Mouse (Mus musculus): Measurements from ENCODE around the gene Hdlbp. TPM values are rescaled to one million over a fixed set of nuclear protein-coding genes. Genes with fewer than 3 reads are reported as not detected.
A peak's percentile ranks its signal among the peaks of the same experiment; 100 is the strongest.

The Hdlbp gene
- polyA plus RNA-seq, 1 experiment from 2014 or later, result 72.5 TPM

DNA sequence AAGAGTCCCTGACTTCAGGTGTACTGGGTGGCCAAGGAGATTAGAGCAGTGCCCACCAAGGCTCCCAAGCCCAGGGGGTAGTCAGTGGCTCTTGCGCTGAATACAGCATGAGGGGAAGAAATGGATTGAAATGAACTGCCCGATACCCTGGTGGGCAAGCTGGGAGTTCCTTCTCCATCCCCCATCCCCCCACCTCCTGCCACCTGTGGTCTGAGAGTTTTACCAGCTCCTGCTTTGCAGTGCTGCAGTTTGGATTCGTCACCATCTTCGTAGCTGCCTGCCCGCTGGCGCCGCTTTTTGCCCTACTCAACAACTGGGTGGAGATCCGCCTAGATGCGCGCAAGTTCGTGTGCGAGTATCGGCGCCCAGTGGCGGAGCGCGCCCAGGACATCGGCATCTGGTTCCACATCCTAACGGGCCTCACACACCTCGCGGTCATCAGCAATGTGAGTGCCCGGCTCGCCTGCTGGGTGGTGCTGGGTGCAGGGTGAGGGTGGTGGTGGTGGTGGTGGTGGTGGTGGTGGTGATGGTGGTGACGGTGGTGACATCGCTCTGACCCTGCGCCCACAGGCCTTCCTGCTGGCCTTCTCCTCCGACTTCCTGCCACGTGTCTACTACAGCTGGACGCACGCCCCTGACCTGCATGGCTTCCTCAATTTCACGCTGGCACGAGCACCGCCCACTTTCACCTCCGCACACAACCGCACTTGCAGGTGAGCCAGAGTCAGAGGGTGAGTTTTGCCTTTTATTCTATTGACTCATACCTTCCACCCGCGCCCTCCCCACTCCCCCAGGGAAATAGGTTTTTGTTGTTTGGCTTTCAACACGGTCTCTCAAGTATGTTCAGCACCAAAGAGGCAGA is 77.2 kb downstream of the Hdlbp start:
- WGBS, result 19% methylated on average over 38 of the region's 38 CpGs
- H3K9ac ChIP-seq (ENCODE audit: low read depth, low read length), result 0 out of 2 replicates have a peak overlapping the region, but pooled peaks have one; percentile 14
- H3K27ac ChIP-seq (ENCODE audit: low read depth, low read length), result no peak overlapping the region
- peak; percentile 24; the same call in 1 of the 2 replicates for ATAC-seq
- no peaks in the 10 kb centered on the region for H3K4me1 ChIP-seq (ENCODE audit: control insufficient read depth, insufficient read depth, low read depth, low read length)
- peak overlapping the region; percentile 23 for H3K4me3 ChIP-seq (ENCODE audit: low read length)
- H3K4me2 ChIP-seq (ENCODE audit: low read length), result peak overlapping the region; percentile 53
- peaks cover under 1% of the 10 kb centered on the region for H3K36me3 ChIP-seq (ENCODE audit: control insufficient read depth, insufficient read depth, low read length)
- no peaks in the 10 kb centered on the region for H3K9me3 ChIP-seq (ENCODE audit: control insufficient read depth, low read length)
- H3K27me3 ChIP-seq (replicated peaks; ENCODE audit: control insufficient read depth, insufficient read depth, low read length), result no peaks in the 10 kb centered on the region

DNA sequence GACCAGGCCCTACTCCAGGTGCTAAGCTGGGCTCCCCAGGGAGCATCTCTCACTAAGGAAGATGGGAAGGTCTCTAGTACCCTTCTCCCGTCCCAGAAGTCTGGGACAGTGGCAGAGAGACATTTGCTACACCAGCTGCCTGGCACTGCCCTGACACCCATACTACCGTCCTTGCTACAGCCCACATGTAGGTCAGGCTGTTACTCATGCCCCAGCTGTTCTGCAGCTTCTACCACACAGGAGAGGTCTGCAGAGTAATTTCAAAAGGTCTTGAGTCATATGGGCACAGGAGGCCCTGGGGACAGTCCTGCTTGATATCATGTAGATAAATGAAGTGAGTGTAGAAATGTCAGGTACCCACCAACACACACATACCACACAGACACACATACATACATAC is 89.7 kb downstream of the Hdlbp start:
- Histone ChIP-seq H3K4me1 (ENCODE audit: control insufficient read depth, insufficient read depth, low read depth, low read length) (no peaks in the 10 kb centered on the region), H3K4me3 (ENCODE audit: low read length) (no peak overlapping the region), H3K27ac (ENCODE audit: low read depth, low read length) (no peak overlapping the region), H3K4me2 (ENCODE audit: low read length) (no peak overlapping the region), H3K9me3 (ENCODE audit: control insufficient read depth, low read length) (no peaks in the 10 kb centered on the region), H3K27me3 (replicated peaks; ENCODE audit: control insufficient read depth, insufficient read depth, low read length) (no peaks in the 10 kb centered on the region), H3K36me3 (ENCODE audit: control insufficient read depth, insufficient read depth, low read length) (no peaks in the 10 kb centered on the region), H3K9ac (ENCODE audit: low read depth, low read length) (no peak overlapping the region)
- ATAC-seq, result no peak
- 58% methylated on average over 2 of the region's 2 CpGs for WGBS

DNA sequence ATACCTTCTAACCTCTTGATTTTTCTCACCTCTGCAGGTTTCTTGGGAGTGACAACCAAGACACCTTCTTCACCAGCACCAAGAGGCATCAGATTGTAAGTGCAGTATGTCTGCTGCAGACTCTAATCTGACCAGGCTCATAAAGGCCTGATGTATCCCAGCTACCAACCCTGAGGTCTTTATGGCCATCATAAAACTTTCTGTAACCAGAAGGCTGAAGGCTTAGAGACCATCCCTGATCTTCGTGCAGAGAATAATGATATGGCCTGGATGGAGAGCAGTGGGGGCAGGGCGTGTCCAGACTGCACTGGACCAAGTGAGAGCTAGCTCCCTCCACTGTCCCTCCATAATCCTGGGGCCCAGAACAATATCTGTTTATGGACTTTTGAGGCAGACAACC is 91.4 kb downstream of the Hdlbp start:
- Histone ChIP-seq H3K4me1 (ENCODE audit: control insufficient read depth, insufficient read depth, low read depth, low read length) (no peaks in the 10 kb centered on the region), H3K9ac (ENCODE audit: low read depth, low read length) (no peak overlapping the region), H3K36me3 (ENCODE audit: control insufficient read depth, insufficient read depth, low read length) (no peaks in the 10 kb centered on the region), H3K9me3 (ENCODE audit: control insufficient read depth, low read length) (no peaks in the 10 kb centered on the region), H3K27ac (ENCODE audit: low read depth, low read length) (no peak overlapping the region), H3K4me3 (ENCODE audit: low read length) (no peak overlapping the region), H3K27me3 (replicated peaks; ENCODE audit: control insufficient read depth, insufficient read depth, low read length) (no peaks in the 10 kb centered on the region), H3K4me2 (ENCODE audit: low read length) (no peak overlapping the region)
- ATAC-seq, result no peak
- 88% methylated on average over 2 of the region's 2 CpGs for WGBS

DNA sequence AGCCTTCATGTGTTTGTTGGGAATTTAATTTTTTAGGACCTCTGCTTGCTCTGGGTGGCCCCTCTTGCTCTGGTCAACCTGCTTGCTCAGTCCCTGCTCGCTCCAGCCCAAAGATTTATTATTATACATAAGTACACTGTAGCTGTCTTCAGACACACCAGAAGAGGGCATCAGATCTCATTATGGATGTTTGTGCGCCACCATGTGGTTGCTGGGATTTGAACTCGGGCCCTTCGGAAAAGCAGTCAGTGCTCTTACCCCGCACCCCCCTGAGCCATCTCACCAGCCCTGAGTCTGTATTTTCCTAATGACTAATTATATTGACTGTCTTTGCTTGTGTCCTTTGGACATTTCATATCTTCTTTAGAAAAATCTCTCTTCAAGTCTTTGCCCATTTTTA is 99.5 kb downstream of the Hdlbp start:
- WGBS, result 73% methylated on average over 5 of the region's 5 CpGs
- no peak overlapping the region for H3K27ac ChIP-seq (ENCODE audit: low read depth, low read length)
- H3K4me1 ChIP-seq (ENCODE audit: control insufficient read depth, insufficient read depth, low read depth, low read length), result no peaks in the 10 kb centered on the region
- H3K9ac ChIP-seq (ENCODE audit: low read depth, low read length), result no peak overlapping the region
- no peak overlapping the region for H3K4me2 ChIP-seq (ENCODE audit: low read length)
- H3K27me3 ChIP-seq (replicated peaks; ENCODE audit: control insufficient read depth, insufficient read depth, low read length), result no peaks in the 10 kb centered on the region
- no peaks in the 10 kb centered on the region for H3K36me3 ChIP-seq (ENCODE audit: control insufficient read depth, insufficient read depth, low read length)
- H3K9me3 ChIP-seq (ENCODE audit: control insufficient read depth, low read length), result no peaks in the 10 kb centered on the region
- ATAC-seq, result no peak
- H3K4me3 ChIP-seq (ENCODE audit: low read length), result no peak overlapping the region

DNA sequence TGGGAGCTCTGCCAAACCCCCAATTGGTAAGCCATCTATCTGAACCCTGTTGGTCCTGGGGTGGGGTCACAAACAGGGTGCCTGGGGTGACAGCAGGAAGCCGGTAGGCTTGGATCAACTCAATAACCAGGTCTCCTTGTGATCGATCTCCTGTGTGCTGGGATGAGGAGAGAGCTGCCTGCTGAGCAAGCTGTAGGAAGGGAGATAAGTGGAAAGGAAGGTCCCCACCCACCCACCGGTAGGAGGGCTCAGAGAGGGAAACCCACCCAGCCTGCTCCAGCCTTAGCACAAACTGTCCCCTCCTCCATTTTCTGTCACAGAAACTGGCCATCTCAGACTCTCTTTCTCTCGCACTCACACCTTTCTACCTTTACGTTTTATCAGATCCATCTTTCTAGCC is 101.3 kb downstream of the Hdlbp start:
- no peak overlapping the region for H3K4me2 ChIP-seq (ENCODE audit: low read length)
- no peak overlapping the region for H3K9ac ChIP-seq (ENCODE audit: low read depth, low read length)
- no peak for ATAC-seq
- no peaks in the 10 kb centered on the region for H3K4me1 ChIP-seq (ENCODE audit: control insufficient read depth, insufficient read depth, low read depth, low read length)
- H3K36me3 ChIP-seq (ENCODE audit: control insufficient read depth, insufficient read depth, low read length), result no peaks in the 10 kb centered on the region
- no peaks in the 10 kb centered on the region for H3K27me3 ChIP-seq (replicated peaks; ENCODE audit: control insufficient read depth, insufficient read depth, low read length)
- no peak overlapping the region for H3K27ac ChIP-seq (ENCODE audit: low read depth, low read length)
- 81% methylated on average over 5 of the region's 5 CpGs for WGBS
- H3K9me3 ChIP-seq (ENCODE audit: control insufficient read depth, low read length), result no peaks in the 10 kb centered on the region
- no peak overlapping the region for H3K4me3 ChIP-seq (ENCODE audit: low read length)

DNA sequence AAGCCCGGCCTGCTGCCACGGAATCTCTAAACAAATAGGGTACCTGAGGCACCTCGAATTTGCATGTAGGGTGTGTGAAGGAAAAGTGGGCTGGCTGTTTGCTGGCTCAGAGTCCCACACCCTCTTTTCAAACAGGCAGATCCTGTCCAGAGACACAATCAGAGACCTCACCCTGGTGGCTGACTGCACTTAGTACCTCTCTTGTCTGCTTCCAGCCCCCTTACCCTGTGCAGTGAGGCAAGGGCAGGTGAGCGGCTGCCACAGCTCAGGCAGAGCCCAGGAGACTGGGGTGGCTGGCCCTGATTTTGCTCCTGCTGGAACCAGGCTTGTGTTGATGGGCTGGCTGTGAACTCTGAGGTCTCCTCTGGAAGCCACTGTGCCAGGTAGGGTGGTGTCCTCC is 105.0 kb downstream of the Hdlbp start, which contains the start of gene Ano7:
Ano7 (plus strand) TSS at position 266 of the 400 bp plus-strand sequence.
- no peak within 1 kb of the TSS for H3K4me2 ChIP-seq (ENCODE audit: low read length)
- 81% methylated on average over 4 of the region's 4 CpGs for WGBS
- no peak for ATAC-seq
- H3K27me3 ChIP-seq (replicated peaks; ENCODE audit: control insufficient read depth, insufficient read depth, low read length), result no peaks in the 10 kb centered on the region
- H3K4me1 ChIP-seq (ENCODE audit: control insufficient read depth, insufficient read depth, low read depth, low read length), result no peaks in the 10 kb centered on the region
- no peak within 1 kb of the TSS for H3K9ac ChIP-seq (ENCODE audit: low read depth, low read length)
- no peaks in the 10 kb centered on the region for H3K36me3 ChIP-seq (ENCODE audit: control insufficient read depth, insufficient read depth, low read length)
- H3K27ac ChIP-seq (ENCODE audit: low read depth, low read length), result no peak within 1 kb of the TSS
- no peaks in the 10 kb centered on the region for H3K9me3 ChIP-seq (ENCODE audit: control insufficient read depth, low read length)
- H3K4me3 ChIP-seq (ENCODE audit: low read length), result no peak within 1 kb of the TSS

DNA sequence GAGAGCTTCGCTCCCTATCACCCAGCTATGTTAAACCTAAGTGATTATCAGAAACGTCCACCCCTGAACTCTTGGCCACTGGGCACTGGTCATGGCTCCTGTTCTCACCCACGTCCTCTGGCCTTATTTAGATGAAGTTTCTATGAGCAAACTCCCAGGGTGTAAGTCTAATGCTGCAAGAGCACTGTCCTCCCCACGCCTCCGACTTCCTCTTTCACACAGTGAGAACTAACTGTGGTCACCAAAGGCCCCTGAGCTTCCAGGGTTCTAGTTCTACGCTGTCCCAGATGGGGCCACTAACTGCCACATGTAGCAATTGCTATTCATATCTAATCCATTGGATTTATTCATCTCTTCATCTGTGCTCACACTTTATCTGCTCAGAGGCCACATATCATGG is 113.0 kb downstream of the Hdlbp start:
- Histone ChIP-seq H3K4me3 (ENCODE audit: low read length) (no peak overlapping the region), H3K4me2 (ENCODE audit: low read length) (no peak overlapping the region), H3K4me1 (ENCODE audit: control insufficient read depth, insufficient read depth, low read depth, low read length) (no peaks in the 10 kb centered on the region), H3K9me3 (ENCODE audit: control insufficient read depth, low read length) (no peaks in the 10 kb centered on the region), H3K27ac (ENCODE audit: low read depth, low read length) (no peak overlapping the region), H3K27me3 (replicated peaks; ENCODE audit: control insufficient read depth, insufficient read depth, low read length) (no peaks in the 10 kb centered on the region), H3K9ac (ENCODE audit: low read depth, low read length) (no peak overlapping the region), H3K36me3 (ENCODE audit: control insufficient read depth, insufficient read depth, low read length) (peaks cover 35% of the 10 kb centered on the region)
- WGBS, result 93% methylated on average over 6 of the region's 6 CpGs
- ATAC-seq, result no peak

DNA sequence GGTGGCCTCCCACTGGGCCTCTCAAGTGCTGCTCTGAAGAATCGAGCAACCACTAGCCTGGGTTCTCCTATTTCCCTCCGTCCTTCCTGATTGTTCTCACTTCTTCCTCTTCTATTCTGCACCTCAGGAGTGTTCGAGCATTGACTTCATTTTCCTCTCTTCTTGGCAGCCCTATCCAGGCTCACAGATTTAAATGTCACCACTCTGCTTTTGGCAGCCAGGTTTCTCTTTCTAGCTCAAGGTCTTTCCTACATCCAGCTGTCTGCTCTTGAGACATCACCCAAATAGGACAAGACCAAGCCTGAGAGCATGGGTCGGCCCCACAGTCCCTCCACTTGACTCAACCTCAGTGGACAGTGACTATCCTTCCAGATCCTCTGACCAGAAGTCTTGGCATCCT is 116.0 kb downstream of the Hdlbp start:
- no peak overlapping the region for H3K4me2 ChIP-seq (ENCODE audit: low read length)
- no peak for ATAC-seq
- H3K4me3 ChIP-seq (ENCODE audit: low read length), result no peak overlapping the region
- H3K36me3 ChIP-seq (ENCODE audit: control insufficient read depth, insufficient read depth, low read length), result peaks cover 47% of the 10 kb centered on the region
- H3K4me1 ChIP-seq (ENCODE audit: control insufficient read depth, insufficient read depth, low read depth, low read length), result no peaks in the 10 kb centered on the region
- no peak overlapping the region for H3K27ac ChIP-seq (ENCODE audit: low read depth, low read length)
- H3K9me3 ChIP-seq (ENCODE audit: control insufficient read depth, low read length), result no peaks in the 10 kb centered on the region
- H3K9ac ChIP-seq (ENCODE audit: low read depth, low read length), result no peak overlapping the region
- WGBS, result 88% methylated on average over 4 of the region's 4 CpGs
- H3K27me3 ChIP-seq (replicated peaks; ENCODE audit: control insufficient read depth, insufficient read depth, low read length), result no peaks in the 10 kb centered on the region
